Mouse (Mus musculus): ENCODE data around the gene Wdr25.

Wdr25 gene

GRCm38 (mm10) chr12:109058660-109059059, 165.2 kb downstream of the Wdr25 start:
- no peak for DNase-seq (ENCODE audit: low spot score in 2 of 2)

- peak in 1 of 2 experiments; percentile 35 for DNase-seq (ENCODE audit: low spot score in 2 of 2)
Measured at GRCm38 (mm10) chr12:109067561-109068135, 174.2 kb downstream of the Wdr25 start.

DNA sequence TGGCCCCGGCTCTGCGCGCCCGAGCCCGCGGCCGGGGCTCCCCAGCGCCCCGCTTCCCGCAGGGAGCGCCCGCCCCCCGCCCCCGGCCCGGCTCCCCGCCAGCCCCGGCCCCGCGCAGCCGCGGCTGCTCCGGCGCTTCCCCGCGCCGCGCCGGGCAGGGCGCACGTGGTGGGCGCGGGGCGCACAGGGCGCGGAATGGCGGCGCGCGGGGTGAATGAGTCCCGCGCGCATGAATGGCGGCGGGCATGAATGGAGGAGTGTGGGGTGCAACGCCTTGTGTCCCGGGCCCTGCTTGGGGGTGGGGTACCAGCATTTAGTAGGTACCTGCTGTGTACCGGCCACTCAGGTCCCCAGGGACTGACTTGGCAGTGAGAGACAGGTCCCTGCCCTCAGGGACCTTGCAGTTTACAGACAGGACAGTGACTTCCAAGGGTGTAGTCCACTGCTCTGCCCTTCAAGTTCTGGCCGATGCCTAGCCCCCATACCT, 174.8 kb downstream of the Wdr25 start, which contains the start of gene Begain:
Gene Begain, minus strand, starts transcription at position 51 of the 487 bp plus-strand sequence.
- DNase-seq (ENCODE audit: low spot score in 2 of 2), result no peak

GRCm38 (mm10) chr12:109068738-109069137, 175.3 kb downstream of the Wdr25 start:
- DNase-seq (ENCODE audit: low spot score in 2 of 2), result no peak

DNA sequence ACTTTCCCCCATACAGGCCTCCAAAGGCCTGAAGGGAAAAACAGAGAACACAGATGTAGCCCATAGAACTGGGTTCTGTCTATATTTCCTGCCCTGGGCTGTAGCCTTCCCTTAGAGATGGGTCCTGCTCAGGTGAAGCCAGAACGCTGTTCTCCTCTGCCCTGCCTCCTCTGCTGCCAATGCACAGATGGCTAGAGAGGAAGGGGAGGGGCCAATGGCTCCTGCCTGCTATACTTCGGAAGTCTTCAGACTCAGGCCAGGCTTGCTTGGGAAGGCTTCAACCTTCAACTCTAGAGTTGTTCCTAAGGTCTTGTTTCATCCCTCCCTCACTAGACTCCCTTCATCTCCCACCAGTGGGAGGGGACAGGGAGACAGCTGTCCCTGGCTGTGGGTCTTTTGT, 176.3 kb downstream of the Wdr25 start:
- DNase-seq (ENCODE audit: low spot score in 2 of 2), result no peak

DNA sequence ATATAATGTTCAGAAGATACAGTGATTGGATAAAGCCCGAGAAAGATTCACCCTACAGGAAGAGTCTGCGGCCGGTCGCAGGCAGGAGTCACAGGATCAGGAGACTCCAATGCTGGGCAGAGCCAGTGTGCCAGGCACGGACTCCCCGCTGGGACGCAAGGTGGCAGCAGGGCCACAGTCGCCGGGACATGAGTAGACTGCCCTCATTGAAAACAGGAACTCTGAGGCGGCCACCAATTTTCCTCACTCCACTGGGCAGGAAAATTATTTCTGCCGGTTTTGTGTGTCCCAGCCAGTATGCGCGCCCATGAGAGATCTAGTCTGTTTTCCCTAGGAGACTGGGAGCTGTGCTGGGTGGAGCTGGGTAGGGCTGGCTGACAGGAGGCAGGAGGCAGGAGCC, 177.8 kb downstream of the Wdr25 start:
- DNase-seq (ENCODE audit: low spot score in 2 of 2), result no peak

GRCm38 (mm10) chr12:109074106-109074505, 180.7 kb downstream of the Wdr25 start:
- DNase-seq (ENCODE audit: low spot score in 2 of 2), result no peak

DNA sequence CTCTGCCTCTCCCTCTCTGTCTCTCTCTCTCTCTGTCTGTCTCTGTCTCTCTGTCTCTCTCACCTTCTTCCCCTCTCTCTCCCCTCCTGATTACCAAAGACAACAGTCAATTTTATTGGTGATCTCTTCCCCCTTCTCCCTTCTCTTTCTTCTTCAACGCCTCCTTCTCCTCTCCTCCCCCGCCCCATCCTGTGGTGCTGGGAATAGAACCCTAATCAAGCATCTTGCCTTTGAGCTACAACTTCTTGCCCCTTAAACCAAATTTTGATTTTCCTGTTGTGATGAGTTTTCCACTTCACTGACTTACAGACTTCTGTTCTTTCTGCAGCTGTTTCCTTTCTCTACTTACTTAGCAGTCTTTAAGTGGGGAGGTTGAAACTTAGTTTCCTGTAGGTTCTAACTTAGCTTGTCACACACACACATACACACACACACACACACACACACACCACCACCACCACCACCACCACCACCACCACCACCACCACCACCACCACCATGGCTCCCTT, 181.4 kb downstream of the Wdr25 start:
- DNase-seq (ENCODE audit: low spot score in 2 of 2), result no peak

DNA sequence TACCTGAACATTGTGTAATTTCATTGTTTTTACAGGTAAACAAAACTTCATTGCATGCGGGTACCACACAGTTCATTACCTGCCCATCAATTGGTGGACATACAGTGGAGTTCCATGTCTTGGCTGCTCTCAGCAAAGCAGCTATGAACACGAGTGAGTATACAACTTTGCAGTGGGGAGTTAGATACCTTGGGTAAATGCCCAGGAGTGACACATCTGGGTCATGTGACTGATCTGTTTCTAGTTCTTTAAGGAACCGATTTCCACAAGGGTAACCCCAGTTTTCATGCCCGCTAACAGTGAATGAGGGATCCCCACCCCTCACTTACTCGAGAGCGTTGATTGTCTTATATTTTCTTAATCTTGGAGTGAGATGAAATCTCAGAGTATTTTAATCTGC, 183.6 kb downstream of the Wdr25 start:
- DNase-seq (ENCODE audit: low spot score in 2 of 2), result no peak
